Mouse (Mus musculus) gastrocnemius, postnatal 4 days (tissue): Measurements from ENCODE around the gene Mcfd2. TPM values are rescaled to one million over a fixed set of nuclear protein-coding genes. Genes with fewer than 3 reads are reported as not detected.
A peak's percentile ranks its signal among the peaks of the same experiment; 100 is the strongest.
"Not testable (repeated sequence)": the region's sequence is repeated elsewhere in the genome, so short reads cannot be mapped to it uniquely, and the experiment has no call there.

Experiments
- DNase-seq, 2 experiments: peaks; one replicate each; pipeline ENCODE4 v3.0.0; 2021 to 2022; ENCODE audit warnings: low spot score in 2 of 2, mixed read lengths in 2 of 2
- long read RNA-seq, 2 experiments: library from polyadenylated mRNA; stranded (forward); transcript quantifications; one replicate each; pipeline ENCODE4 v2.0.0; 2021
- total RNA-seq, 2 experiments: library from RNA; stranded (reverse); gene quantifications; 2 replicates each; pipeline ENCODE4 v1.2.3; 2021

Gene Mcfd2
- total RNA-seq: 10 to 100 TPM; 33.6 to 39.3 TPM
- long read RNA-seq, experiment 1, transcript Mcfd2-201 (4 exons, 2,038 nt): major isoform, 46 of 66 reads
- long read RNA-seq, experiment 1, partial matches to known transcripts: 2 of 66 reads
- long read RNA-seq, experiment 1, other reads (novel, unspliced or antisense): 15 of 66 reads
- long read RNA-seq, experiment 2, transcript Mcfd2-201 (4 exons, 2,038 nt): major isoform, 40 of 66 reads
- long read RNA-seq, experiment 2, partial matches to known transcripts: 2 of 66 reads
- long read RNA-seq, experiment 2, other reads (novel, unspliced or antisense): 19 of 66 reads

DNA sequence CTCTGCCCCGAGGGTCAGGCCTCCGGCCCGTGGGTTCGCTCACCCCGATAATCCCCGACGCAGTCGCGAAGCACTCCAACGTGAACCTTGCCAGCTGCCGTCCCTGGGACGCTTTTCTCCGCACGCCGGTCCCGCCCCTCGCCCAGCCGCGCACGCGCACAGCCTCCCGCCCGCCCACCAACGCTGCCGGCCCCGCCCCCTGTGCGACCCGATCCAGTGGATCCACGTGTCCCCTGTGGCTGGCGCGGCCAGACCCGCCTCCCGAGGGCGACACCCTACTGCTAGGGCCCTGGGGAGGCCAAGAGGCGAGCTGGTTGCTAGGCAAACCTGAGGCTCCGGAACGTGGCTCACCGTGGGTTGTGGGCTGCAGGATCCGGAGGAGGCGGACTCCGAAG is at the start of gene Mcfd2:
Gene Mcfd2 (minus strand): TSS at position 144 of the 395 bp plus-strand sequence.
- DNase-seq: peak; percentile 96

DNA sequence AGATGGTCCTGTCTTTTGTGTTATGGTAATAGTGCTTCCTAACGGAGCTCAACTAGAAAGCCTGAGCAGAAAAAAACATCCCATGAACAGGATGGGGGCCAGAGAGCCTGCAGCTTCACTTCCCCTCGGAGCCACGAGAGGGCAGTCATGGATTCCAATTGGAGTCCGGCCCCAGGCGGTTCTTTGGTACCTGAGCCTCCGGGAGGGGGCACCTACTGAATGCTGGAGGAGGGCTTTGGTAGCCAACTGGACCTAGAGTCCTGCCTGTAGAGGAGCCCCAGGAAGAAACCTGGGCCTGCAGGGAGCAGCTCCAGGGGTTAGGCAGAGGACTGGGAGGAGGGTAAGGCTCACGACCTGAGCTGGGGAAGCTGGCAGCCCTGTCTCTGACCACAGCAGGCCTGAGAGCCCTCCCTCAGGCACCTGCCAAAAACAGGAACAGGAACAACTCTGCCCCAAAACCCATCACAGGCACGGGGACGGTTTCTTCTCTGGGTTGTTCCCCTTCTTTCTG is 49.3 kb upstream of the Mcfd2 start:
- DNase-seq: peak; percentile 92 to 93

DNA sequence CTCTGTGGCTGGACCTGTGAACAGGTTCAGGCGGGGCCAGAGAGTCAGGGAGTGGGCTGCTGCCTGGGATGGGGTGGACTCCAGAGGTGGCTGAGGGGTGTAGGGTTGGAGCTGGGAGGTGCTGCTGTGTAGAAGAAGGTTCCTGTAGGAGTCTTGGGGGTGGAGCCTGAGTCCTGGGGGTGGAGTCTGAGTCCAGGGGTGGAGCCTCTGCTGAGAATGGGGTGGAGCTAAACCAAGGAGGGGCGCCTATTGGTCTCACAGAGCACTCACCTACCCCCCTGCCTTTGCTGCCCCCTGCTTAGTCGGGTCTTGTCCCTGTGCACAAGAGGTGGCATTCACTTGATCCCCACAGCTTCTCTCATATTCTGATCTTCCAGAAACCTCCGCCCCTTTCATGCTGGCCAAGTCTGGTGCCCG is 48.8 kb upstream of the Mcfd2 start:
- peak in 1 of 2 experiments; percentile 46 for DNase-seq

DNA sequence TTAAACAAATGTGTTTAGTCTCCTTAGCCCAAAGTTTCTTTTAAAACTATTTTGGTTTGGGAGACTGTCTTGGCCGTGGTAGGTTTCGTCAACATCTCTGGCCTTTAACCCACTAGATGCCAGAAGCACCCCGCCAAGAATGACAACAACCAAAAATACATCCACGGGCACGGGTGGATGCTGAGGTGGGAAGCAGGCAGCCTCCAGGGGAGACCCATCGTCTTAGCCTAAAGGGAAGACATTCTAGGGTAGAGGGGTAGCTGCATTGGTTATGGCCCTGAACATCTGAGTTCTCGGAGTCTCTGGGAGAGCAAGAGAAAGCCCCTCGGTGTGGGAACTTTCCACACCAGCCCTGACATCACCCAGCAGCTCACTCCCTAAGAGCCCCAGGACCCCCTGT is 48.4 kb upstream of the Mcfd2 start:
- DNase-seq: no peak

DNA sequence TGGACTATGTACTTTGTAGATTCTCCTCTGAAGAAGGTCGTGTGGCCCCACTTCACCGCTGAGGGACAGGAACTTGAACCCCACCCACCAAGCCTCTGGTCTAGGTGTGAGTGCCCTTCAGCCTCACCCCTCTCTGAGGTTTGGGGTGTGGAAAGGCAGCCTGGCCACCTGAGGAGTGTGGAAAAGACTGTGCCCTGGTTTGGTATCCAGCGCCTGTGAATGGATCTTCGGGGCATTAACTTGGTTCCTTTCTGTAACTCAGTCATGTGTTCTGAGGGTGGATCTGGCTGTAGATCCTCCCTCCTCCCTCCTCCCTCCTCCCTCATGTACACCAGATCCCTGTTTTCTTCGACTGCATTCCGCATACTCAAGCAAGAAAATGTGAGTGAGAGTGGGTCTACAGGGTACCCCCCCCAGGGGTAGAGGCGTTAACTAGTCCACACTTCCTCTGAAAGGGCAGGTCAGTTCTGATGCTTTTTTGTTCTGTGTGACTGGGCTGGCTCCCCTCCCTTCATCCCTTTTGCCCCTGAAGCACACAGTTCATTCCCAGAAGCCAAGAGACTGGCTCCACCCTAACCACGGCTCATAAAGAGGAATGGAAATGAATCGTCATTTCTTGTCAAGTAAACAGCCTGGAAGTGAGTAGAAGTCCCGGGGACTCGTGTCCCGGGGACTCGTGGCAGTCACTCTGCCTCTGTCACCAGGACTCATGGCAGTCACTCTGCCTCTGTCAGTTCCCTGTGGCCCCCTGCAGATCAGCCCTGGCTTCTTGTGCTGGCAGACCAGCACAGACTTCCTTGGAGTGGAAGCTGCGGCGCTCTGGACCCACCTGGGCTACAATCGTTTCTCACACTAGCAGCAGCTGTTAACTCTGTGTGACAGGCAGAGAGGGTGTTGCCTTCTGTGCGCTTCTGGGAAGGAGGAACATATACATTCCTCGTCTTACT is 47.5 kb upstream of the Mcfd2 start:
- DNase-seq: no peak

DNA sequence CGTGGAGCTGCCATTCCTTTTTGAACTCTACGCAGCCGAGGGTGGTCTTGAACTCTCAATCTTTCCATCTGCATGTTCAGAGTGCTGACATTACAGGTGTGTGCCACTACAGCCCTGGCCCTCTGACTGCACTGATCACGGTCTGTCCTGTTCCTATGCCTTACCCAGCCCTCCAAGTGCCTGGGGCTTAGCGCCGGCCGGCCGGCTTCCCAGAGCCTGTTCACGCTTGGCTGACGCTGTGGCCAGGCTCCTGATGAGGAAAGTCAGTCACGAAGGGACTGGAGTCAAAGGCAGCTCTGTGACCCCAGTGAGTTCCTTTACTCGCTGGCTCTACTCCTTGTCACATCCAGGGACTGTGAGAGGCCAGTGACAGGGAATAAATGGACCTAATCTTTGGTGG is 46.6 kb upstream of the Mcfd2 start:
- DNase-seq: no peak

DNA sequence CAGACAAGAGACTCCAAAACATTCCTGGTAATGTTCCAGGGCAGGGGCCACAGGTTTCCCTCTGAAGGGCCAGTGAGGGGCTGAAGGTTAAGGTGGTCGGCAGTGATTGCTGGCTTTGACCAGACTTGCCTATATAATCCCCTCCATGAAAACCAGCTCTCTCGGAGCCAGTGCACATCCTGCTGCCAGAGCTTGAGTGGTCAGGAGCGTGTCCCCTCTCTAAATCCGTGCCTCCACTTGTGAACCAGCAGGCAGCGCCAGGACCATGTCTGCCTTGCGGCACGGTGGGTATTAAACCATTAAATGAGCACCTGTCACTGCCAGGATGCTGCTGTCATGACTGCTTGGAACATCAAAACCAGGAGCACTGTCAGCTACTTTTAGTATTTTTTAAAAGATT is 44.8 kb upstream of the Mcfd2 start:
- no peak for DNase-seq

DNA sequence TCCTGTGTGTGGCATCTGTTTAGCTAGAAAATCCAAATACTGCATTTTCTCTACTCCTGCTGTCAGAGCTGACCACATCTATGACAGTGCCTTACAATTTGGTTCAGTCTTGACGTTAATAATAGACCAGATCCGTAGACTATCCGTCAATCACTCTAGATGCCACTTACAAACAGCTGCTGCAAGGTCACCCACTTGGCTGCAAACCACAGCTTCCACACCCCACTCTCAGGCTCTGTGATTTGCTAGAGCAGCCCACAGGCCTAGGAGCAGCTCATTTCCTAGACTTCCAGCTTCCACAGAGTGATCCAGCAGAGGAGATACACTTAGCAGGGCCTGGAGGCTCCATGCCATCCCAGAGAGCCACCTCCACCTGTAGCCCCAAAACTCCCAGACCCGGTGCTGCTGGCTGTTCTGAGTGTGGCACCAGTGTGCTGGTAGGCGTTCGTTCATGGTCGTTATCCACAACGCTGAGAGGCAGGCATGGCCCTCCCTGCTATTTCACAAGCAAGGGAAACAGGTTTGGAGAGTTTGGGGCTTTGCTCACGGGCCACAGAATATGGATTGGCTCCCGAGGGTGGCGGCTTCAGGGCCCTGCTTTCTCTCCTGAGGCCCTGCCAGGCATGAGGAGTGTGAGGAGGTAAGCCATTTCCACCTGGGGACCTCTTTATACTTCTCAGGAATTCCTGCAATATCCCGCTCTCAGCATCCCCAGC is 43.5 kb upstream of the Mcfd2 start:
- DNase-seq: no peak

DNA sequence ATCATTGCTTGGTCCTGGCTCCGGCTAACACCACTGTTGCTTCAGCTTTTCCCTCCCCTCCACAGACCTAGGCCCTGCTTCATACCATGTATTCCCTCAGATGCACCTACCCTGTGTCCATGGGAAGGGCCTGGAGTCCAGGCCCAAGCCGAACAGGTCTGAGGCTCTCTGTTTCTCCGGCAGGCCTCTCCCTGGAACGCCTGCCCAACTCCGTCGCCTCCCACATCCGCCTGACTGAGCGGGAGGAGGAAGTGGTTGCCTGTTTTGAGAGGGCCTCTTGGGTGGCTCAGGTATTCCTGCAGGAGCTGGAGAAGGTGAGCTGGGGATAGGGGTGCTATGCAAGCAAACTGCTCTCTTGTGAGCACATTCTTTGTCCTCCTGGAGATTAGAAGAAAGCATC is 41.0 kb upstream of the Mcfd2 start:
- DNase-seq: no peak

DNA sequence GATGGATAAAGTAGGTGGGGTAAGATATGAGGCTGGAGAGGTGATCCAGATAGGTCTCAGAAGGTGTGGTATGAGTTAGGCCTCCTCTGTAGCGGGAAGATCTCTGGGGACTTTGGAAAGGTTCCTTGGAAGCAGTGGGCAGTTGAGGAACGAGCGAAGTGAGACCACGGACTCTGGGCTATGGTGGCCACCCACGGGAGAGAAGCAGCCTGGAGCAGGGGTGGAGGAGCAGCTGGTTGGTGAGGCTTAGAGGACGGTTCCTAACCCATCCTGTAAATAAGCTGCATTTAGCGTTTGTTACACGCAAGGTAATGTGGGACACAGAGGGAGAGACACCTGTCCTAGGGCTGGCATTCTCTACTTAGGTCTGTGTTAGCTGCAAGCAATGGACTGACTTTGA is 39.3 kb upstream of the Mcfd2 start:
- no peak for DNase-seq

DNA sequence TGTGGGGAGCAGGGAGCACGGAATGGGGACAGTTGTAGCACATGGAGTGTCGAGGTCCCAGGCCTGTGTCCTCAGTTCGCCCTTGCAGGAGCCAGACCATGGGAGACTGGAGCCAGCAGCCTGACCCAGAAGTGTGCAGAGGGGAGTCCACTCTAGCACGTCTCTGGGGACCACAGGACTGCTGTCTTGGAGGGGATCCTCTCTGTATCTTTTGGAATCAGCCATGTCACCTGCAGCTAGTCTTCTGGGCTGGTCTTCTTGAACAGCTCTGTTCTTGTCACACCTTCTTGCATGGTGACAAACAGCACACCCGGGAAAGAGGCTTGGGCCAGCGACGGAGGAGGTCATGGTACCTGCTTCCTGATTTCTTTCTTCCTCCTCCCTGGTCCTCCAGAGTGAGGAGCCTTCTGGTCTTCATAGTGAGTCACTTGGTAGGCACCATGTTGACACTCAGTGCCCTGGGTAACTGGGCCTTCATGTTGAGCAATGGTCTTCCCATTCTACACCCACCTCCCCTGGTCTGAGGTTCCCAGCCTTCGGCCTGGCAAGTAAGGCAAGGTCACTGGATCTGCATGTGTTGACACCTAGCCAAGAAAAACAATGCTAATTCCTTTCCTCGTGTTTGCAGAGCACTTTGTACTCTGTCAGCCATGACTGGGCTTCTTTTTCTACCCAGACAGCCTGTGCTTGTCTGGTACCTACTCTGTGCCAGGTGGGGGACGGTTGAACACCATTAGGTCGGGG is 38.6 kb upstream of the Mcfd2 start:
- no peak for DNase-seq

DNA sequence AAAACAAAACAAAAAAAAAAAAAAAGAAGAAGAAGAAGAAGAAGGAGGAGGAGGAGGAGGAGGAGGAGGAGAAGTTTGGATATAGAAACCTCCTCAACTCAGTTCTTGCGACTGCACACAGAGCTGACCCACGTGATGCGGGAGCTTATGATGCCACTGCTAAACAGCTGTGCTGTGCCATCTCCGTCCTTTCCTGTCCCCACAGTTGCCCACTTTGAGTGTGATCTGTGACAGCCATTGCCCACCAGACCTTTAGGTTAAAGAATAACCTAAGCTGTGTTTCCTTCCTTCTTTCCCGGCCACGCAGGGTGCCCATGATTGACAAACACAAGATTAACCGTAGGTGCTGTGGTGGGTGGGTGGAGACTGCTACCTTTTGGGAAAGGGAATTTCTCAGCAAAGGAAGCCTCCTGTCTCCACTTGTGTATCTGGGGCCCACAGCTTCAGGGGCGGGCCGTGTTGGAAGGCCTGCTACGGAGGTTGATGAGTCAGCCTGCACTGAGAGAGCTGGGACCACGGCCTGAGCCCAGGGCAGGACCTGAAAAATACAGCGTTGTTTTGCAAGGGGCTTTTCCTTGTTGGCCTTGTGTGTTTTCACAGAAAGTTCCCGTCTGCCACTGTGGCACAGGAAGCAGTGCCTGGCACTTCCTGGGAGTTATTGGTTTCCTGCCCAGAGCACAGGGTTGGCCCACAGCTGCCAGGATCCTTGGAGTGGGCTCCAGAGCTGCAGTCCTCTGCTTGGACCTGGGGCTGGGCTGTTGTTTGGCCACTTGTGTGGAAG is 36.5 kb upstream of the Mcfd2 start:
- no peak for DNase-seq

DNA sequence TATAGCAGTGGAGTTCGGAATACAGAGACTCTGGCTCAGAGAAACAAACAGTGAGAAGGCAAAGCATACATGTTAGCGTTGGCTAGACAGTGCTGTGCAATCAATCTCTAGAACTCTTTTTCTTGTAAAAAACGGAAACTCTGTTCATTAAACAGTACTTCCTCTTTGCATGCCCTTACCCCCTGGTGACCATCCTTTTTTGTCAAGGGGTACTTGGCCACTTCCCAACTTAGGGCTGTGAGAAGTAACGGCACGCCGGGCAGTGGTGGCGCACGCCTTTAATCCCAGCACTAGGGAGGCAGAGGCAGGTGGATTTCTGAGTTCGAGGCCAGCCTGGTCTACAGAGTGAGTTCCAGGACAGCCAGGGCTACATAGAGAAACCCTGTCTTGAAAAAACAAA is 35.9 kb upstream of the Mcfd2 start:
- not testable (repeated sequence) for DNase-seq

DNA sequence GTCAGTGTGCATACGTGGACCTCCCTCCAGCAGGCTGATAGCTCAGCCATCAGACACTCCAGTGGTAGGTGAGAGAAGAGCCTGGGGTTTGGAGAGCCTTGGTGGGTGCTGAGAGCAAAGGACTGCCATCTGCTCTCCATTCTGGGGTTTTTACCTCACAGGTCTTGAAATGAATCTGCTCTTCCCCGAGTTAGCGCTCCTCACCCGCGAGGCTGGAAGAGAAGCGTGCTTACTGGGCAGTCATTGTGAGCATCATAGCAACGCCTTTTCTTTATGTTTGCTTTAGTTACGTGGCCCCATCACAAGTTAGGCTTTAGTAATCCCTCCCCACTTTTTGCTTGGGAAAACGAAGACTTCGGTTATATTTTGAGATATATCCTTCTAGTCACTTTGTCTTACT is 34.6 kb upstream of the Mcfd2 start:
- DNase-seq: no peak

DNA sequence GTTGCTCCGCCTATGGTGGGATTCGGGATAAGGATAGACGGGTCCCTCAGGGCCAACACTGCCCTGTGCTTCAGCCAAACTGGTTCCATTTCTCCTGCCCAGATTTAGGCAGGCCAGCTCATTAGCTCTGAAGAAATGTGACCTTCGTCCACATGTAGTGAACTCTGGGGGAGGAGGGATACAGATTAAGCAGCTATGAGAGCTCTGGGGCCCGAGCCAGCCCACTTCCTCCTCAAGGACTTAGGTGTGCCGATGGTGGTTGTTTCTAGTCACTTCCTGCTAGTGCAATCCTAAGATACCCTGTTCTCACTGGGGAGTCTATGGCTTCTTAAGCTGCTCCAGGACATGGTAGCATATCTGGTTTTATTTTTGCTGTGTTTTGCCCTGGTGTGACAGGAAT is 33.2 kb upstream of the Mcfd2 start:
- no peak for DNase-seq

DNA sequence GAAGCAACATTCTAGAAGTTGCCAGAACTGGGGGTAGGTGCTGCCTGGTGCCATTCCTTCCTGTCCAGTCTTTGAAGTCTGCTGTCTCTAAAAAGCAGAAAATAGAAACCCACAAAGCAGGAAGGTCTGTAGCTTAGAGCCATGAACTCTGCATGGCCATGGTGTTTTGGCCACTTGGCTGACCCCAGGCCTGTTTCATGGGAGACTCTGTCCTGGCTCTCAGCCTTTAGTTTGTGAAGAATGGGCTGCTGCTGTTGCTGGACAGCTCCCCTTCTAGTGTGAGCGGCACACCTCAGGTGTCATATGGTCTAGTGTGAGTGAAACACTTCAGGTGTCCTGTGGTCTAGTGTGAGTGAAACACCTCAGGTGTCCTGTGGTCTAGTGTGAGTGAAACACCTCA is 31.0 kb upstream of the Mcfd2 start:
- DNase-seq: not testable (repeated sequence)

DNA sequence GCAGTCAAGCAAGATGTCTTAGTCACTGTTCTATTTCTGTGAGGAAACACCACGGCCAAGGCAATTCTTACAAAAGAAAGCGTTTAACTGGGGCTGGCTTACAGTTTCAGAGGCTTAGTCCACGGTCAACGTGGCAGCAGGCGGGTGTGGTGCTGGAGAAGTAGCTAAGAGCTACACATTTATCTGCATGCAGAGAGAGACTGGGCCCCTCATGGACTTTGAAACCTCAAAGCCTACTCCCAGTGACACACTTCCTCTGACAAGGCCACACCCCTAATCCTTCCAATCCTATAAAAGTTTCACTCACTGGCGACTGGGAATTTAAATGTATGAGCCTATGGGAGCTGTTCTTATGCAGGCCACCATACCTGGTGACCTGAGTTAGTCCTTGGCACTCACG is 30.0 kb upstream of the Mcfd2 start:
- DNase-seq: no peak

DNA sequence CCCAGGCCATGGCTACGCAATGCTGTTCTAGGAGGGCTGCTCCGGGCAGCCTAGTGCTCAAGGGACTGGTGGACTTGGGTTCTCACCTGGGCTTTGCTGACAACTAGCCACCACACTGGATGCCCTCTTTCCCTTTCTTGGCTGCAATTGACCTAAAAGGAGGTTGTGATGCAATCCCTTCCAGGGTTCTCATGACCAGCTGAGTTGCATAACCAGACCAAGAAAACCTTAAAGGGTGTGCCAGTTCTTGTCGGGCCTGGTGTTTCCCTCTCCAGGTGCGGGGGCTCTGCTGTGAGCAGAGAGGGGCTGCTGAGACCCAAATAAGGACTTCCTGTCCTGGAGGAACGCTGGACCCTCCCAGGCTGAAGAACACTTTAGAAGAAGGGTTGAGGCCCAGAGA is 27.4 kb upstream of the Mcfd2 start:
- DNase-seq: no peak

DNA sequence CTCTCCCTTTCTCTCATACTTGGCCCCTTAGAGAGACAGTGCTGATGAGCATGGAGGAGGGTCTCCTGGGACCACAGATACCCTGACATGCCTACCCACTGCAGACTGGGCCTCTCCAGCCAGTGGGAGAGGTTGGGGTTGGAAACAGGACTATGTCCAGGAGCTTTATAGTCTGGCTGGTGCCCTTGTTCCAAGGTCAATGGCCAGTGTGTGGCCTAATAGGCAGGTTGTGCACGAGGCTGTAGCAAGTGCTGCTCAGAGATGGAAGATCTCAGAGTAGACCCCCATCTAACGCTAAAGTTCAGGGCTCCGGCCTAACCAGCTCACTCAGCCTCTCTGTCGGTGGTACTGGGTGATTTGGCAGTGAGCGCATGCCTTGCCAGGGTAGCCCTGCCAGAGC is 26.0 kb upstream of the Mcfd2 start:
- DNase-seq: no peak

DNA sequence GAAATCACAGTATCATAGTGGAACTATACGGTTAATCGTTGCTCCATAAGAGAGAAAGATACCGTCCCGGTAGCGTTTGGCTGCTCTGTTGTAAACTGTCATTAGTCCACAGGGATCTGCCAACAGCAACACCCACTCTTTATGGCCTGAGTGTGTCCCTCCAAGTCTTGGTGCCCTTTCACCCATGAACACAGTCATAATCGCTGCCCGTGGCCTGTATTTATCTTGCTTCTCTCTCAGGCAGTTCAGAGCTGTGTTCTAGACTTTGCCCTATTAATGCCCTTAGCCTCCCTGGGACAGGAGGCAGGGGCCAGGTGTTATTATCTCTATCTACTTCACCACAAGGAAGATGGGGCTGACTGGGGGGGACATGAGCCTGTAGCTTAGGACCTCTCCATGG is 25.3 kb upstream of the Mcfd2 start:
- DNase-seq: no peak
